Mouse (Mus musculus): ENCODE data around the gene Dpp6.
A peak's percentile ranks its signal among the peaks of the same experiment; 100 is the strongest.

DNA sequence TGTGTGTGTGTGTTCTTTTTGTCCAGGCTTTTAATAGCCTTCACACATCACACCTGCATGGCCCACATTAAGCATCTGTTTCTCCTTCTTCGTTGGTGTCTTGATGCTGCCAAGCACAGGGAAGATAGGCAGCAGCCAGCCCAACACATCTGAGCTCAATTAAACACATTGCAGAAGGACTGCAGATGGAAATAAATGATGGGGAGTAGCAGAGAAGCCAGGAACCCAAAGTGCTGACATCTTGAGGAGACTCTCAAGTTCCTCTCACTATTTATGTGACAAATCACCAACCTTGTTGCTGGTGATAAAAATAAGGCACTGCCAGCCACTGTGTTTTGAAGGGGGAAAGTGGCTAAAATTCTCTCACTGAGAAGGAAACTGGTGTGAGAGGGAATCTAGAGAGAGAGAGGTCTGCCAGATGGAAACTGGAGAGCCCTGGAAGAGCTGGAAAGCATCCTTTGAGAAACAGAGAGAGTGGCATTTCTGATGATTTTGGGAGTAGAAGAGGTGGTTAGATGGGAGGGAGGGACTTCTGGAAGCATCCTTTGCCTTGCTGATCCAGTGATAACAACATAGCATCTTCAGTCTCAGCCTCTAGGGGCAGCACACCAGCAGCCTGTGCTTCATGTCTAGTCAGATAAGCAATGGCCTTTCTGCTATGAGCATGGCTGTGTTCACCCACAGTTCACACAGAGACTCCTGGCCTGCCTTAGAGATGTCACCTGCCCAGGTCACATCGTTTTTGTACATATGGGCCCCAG, 383.8 kb downstream of the Dpp6 start:
- TF ChIP-seq CTCF (IDR thresholded peaks at IDR 0.05; ENCODE audit: low read depth) (peak; percentile 32; the same call in 1 of the 2 replicates), EP300 (optimal IDR thresholded peaks at IDR 0.05) (no peak)
